Mouse (Mus musculus): ENCODE data around the gene Cd276. TPM values are rescaled to one million over a fixed set of nuclear protein-coding genes. Genes with fewer than 3 reads are reported as not detected.
A peak's percentile ranks its signal among the peaks of the same experiment; 100 is the strongest.

Gene Cd276
- polyA plus RNA-seq, 1 experiment from 2014 or later: 57.3 TPM

- Histone ChIP-seq H3K4me2 (replicated peaks) (no peak overlapping the region), H3K9me3 (no peaks in the 10 kb centered on the region), H3K27ac (no peak overlapping the region), H3K4me3 (no peak overlapping the region), H3K27me3 (no peaks in the 10 kb centered on the region), H3K9ac (no peak overlapping the region), H3K4me1 (no peaks in the 10 kb centered on the region), H3K36me3 (peaks cover 56% of the 10 kb centered on the region)
- ATAC-seq (ENCODE audit: insufficient number of reproducible peaks, insufficient read depth, low FRiP score, low TSS enrichment): no peak
- WGBS: 72% methylated on average over 4 of the region's 4 CpGs
These were observed 27.4 kb downstream of the Cd276 start for GRCm38 (mm10) chr9:58527841-58528240.

GRCm38 (mm10) chr9:58525108-58525507, 30.1 kb downstream of the Cd276 start:
- no peak overlapping the region for H3K27ac ChIP-seq
- no peak overlapping the region for H3K9ac ChIP-seq
- peaks cover 38% of the 10 kb centered on the region for H3K36me3 ChIP-seq
- H3K4me1 ChIP-seq: peaks cover 6% of the 10 kb centered on the region; the same call in 1 of the 2 replicates
- no peak overlapping the region for H3K4me3 ChIP-seq
- ATAC-seq (ENCODE audit: insufficient number of reproducible peaks, insufficient read depth, low FRiP score, low TSS enrichment): no peak
- H3K27me3 ChIP-seq: no peaks in the 10 kb centered on the region
- H3K9me3 ChIP-seq: no peaks in the 10 kb centered on the region
- no peak overlapping the region for H3K4me2 ChIP-seq (replicated peaks)
- 88% methylated on average over 4 of the region's 4 CpGs for WGBS

GRCm38 (mm10) chr9:58521883-58522423, 33.3 kb downstream of the Cd276 start:
- WGBS: 47% methylated on average over 4 of the region's 4 CpGs
- no peak overlapping the region for H3K4me2 ChIP-seq (replicated peaks)

GRCm38 (mm10) chr9:58520816-58521581, 34.2 kb downstream of the Cd276 start:
- no peak for ATAC-seq (ENCODE audit: insufficient number of reproducible peaks, insufficient read depth, low FRiP score, low TSS enrichment)
- H3K9me3 ChIP-seq: no peaks in the 10 kb centered on the region
- H3K9ac ChIP-seq: no peak overlapping the region
- 70% methylated on average over 5 of the region's 5 CpGs for WGBS
- no peak overlapping the region for H3K27ac ChIP-seq
- H3K4me1 ChIP-seq: peaks cover 15% of the 10 kb centered on the region; the same call in 1 of the 2 replicates
- peaks cover 18% of the 10 kb centered on the region; the same call in 1 of the 2 replicates for H3K36me3 ChIP-seq
- H3K27me3 ChIP-seq: no peaks in the 10 kb centered on the region
- H3K4me2 ChIP-seq (replicated peaks): no peak overlapping the region
- H3K4me3 ChIP-seq: no peak overlapping the region

More at GRCm38 (mm10) chr9:58521883-58522423, 33.3 kb downstream of the Cd276 start:
- Histone ChIP-seq H3K9me3 (no peaks in the 10 kb centered on the region), H3K27me3 (no peaks in the 10 kb centered on the region), H3K36me3 (peaks cover 26% of the 10 kb centered on the region; the same call in 1 of the 2 replicates), H3K27ac (no peak overlapping the region), H3K4me1 (peaks cover 15% of the 10 kb centered on the region; the same call in 1 of the 2 replicates), H3K4me3 (no peak overlapping the region), H3K9ac (no peak overlapping the region)
- no peak for ATAC-seq (ENCODE audit: insufficient number of reproducible peaks, insufficient read depth, low FRiP score, low TSS enrichment)

- Histone ChIP-seq H3K4me3 (no peak overlapping the region), H3K9ac (no peak overlapping the region), H3K4me1 (peaks cover 15% of the 10 kb centered on the region; the same call in 1 of the 2 replicates), H3K9me3 (no peaks in the 10 kb centered on the region), H3K27me3 (no peaks in the 10 kb centered on the region), H3K27ac (no peak overlapping the region), H3K36me3 (0 out of 2 replicates have a peak, but pooled peaks cover 7% of the 10 kb centered on the region), H3K4me2 (replicated peaks) (no peak overlapping the region)
- WGBS: 77% methylated on average over 3 of the region's 3 CpGs
- no peak for ATAC-seq (ENCODE audit: insufficient number of reproducible peaks, insufficient read depth, low FRiP score, low TSS enrichment)
These were observed 35.3 kb downstream of the Cd276 start for GRCm38 (mm10) chr9:58519953-58520352.

- 26% methylated on average over 9 of the region's 9 CpGs for WGBS
- no peak overlapping the region for H3K9ac ChIP-seq
- peaks cover 15% of the 10 kb centered on the region; the same call in 1 of the 2 replicates for H3K4me1 ChIP-seq
- no peak overlapping the region for H3K4me2 ChIP-seq (replicated peaks)
- H3K27me3 ChIP-seq: no peaks in the 10 kb centered on the region; the same call in 1 of the 2 replicates
- H3K36me3 ChIP-seq: no peaks in the 10 kb centered on the region
- H3K27ac ChIP-seq: peak overlapping the region; percentile 69
- no peak overlapping the region for H3K4me3 ChIP-seq
- no peak for ATAC-seq (ENCODE audit: insufficient number of reproducible peaks, insufficient read depth, low FRiP score, low TSS enrichment)
- no peaks in the 10 kb centered on the region for H3K9me3 ChIP-seq
These were observed 37.1 kb downstream of the Cd276 start for GRCm38 (mm10) chr9:58517866-58518750.

- H3K36me3 ChIP-seq: no peaks in the 10 kb centered on the region
- H3K4me1 ChIP-seq: peaks cover 9% of the 10 kb centered on the region; the same call in 1 of the 2 replicates
- H3K9me3 ChIP-seq: no peaks in the 10 kb centered on the region
- ATAC-seq (ENCODE audit: insufficient number of reproducible peaks, insufficient read depth, low FRiP score, low TSS enrichment): no peak
- H3K4me2 ChIP-seq (replicated peaks): no peak overlapping the region
- H3K27ac ChIP-seq: no peak overlapping the region
- no peaks in the 10 kb centered on the region; the same call in 1 of the 2 replicates for H3K27me3 ChIP-seq
- H3K4me3 ChIP-seq: no peak overlapping the region
- WGBS: 76% methylated on average over 3 of the region's 3 CpGs
- no peak overlapping the region for H3K9ac ChIP-seq
These were observed 38.8 kb downstream of the Cd276 start for GRCm38 (mm10) chr9:58516480-58516879.

GRCm38 (mm10) chr9:58513749-58514148, 41.5 kb downstream of the Cd276 start:
- Histone ChIP-seq H3K9ac (no peak overlapping the region), H3K4me3 (no peak overlapping the region), H3K9me3 (no peaks in the 10 kb centered on the region), H3K4me2 (replicated peaks) (no peak overlapping the region), H3K36me3 (no peaks in the 10 kb centered on the region), H3K27ac (no peak overlapping the region), H3K4me1 (peaks cover 7% of the 10 kb centered on the region; the same call in 1 of the 2 replicates), H3K27me3 (no peaks in the 10 kb centered on the region; the same call in 1 of the 2 replicates)
- ATAC-seq (ENCODE audit: insufficient number of reproducible peaks, insufficient read depth, low FRiP score, low TSS enrichment): no peak
- WGBS: 41% methylated on average over 5 of the region's 5 CpGs

GRCm38 (mm10) chr9:58510452-58510851, 44.8 kb downstream of the Cd276 start:
- no peak overlapping the region for H3K9ac ChIP-seq
- no peak overlapping the region for H3K4me2 ChIP-seq (replicated peaks)
- no peak for ATAC-seq (ENCODE audit: insufficient number of reproducible peaks, insufficient read depth, low FRiP score, low TSS enrichment)
- H3K9me3 ChIP-seq: no peaks in the 10 kb centered on the region
- no peak overlapping the region for H3K27ac ChIP-seq
- H3K4me1 ChIP-seq: 0 out of 2 replicates have a peak, but pooled peaks cover 3% of the 10 kb centered on the region
- H3K27me3 ChIP-seq: no peaks in the 10 kb centered on the region; the same call in 1 of the 2 replicates
- WGBS: 85% methylated on average over 5 of the region's 5 CpGs
- no peak overlapping the region for H3K4me3 ChIP-seq
- H3K36me3 ChIP-seq: no peaks in the 10 kb centered on the region

- Histone ChIP-seq H3K4me1 (0 out of 2 replicates have a peak, but pooled peaks cover 3% of the 10 kb centered on the region), H3K9ac (no peak overlapping the region), H3K36me3 (no peaks in the 10 kb centered on the region), H3K27ac (no peak overlapping the region), H3K4me2 (replicated peaks) (no peak overlapping the region), H3K27me3 (no peaks in the 10 kb centered on the region), H3K9me3 (no peaks in the 10 kb centered on the region), H3K4me3 (no peak overlapping the region)
- WGBS: 77% methylated on average over 8 of the region's 8 CpGs
- ATAC-seq (ENCODE audit: insufficient number of reproducible peaks, insufficient read depth, low FRiP score, low TSS enrichment): no peak
These were observed 47.8 kb downstream of the Cd276 start for GRCm38 (mm10) chr9:58507216-58508005.

GRCm38 (mm10) chr9:58500946-58501345, 54.3 kb downstream of the Cd276 start:
- no peak for ATAC-seq (ENCODE audit: insufficient number of reproducible peaks, insufficient read depth, low FRiP score, low TSS enrichment)
- H3K36me3 ChIP-seq: peaks cover 5% of the 10 kb centered on the region; the same call in 1 of the 2 replicates
- no peak overlapping the region for H3K9ac ChIP-seq
- no peaks in the 10 kb centered on the region for H3K9me3 ChIP-seq
- no peaks in the 10 kb centered on the region for H3K27me3 ChIP-seq
- WGBS: 83% methylated on average over 5 of the region's 5 CpGs
- no peak overlapping the region for H3K4me2 ChIP-seq (replicated peaks)
- H3K4me1 ChIP-seq: 0 out of 2 replicates have a peak, but pooled peaks cover 3% of the 10 kb centered on the region
- H3K27ac ChIP-seq: no peak overlapping the region
- no peak overlapping the region for H3K4me3 ChIP-seq

Measured in embryonic facial prominence, embryonic 12.5 days (tissue).